Mouse (Mus musculus) liver, embryonic 14.5 days (tissue): ENCODE data around the gene Defb23. TPM values are rescaled to one million over a fixed set of nuclear protein-coding genes. Genes with fewer than 3 reads are reported as not detected.
"Not testable (repeated sequence)": the region's sequence is repeated elsewhere in the genome, so short reads cannot be mapped to it uniquely, and the experiment has no call there.

Experiments used
- ATAC-seq: fragments of 200-750 bp; cut with Nextera tagmentation; 2 replicates; pipeline ENCODE4 v1.8.0; 2017; ENCODE audit warnings: moderate number of reproducible peaks, mild to moderate bottlenecking, moderate library complexity; ENCODE audit not compliant: insufficient read depth
- DNase-seq, 3 experiments: peaks; one replicate each; pipeline ENCODE4 v3.0.0-alpha.2; 2012 to 2013; ENCODE audit warnings: low read depth in 3 of 3, low spot score in 3 of 3
- H3K27ac ChIP-seq: fragments of 300-500 bp; sonication (generic); 2 replicates; pipeline ENCODE4 v1.5.1; 2014; ENCODE audit warnings: moderate library complexity, mild to moderate bottlenecking, control low read depth, inconsistent platforms
- H3K27me3 ChIP-seq: fragments of 300-500 bp; sonication (generic); 2 replicates; pipeline ENCODE4 v1.6.1; 2014; ENCODE audit warnings: mild to moderate bottlenecking, low read length, moderate library complexity; ENCODE audit not compliant: control insufficient read depth, insufficient read depth
- H3K36me3 ChIP-seq: fragments of 300-500 bp; sonication (generic); replicated peaks from 2 replicates; pipeline ENCODE4 v1.6.1; 2014; ENCODE audit warnings: low read depth; ENCODE audit not compliant: control insufficient read depth, insufficient read depth
- H3K4me1 ChIP-seq, 2 experiments: fragments of 200-500 bp in 1 of 2; fragments of 300-500 bp in 1 of 2; sonication (generic) in 1 of 2; replicated peaks; 2 replicates each; pipeline ENCODE4 v1.6.1; 2012 to 2014; ENCODE audit warnings: antibody characterized with exemption in 1 of 2, inconsistent platforms in 1 of 2, low read length in 1 of 2; ENCODE audit not compliant: control insufficient read depth in 2 of 2, insufficient read depth in 2 of 2
- H3K4me2 ChIP-seq: fragments of 300-500 bp; sonication (generic); 2 replicates; pipeline ENCODE4 v1.6.1; 2014; ENCODE audit warnings: low read depth, mild to moderate bottlenecking, control low read depth, moderate library complexity
- H3K4me3 ChIP-seq, 2 experiments: fragments of 200-500 bp in 1 of 2; fragments of 300-500 bp in 1 of 2; sonication (generic) in 1 of 2; 2 replicates each; pipeline ENCODE4 v1.5.1; 2012 to 2014; ENCODE audit warnings: low read depth in 2 of 2, low read length in 2 of 2, mild to moderate bottlenecking in 2 of 2, control low read depth in 1 of 2, inconsistent platforms in 1 of 2, moderate library complexity in 1 of 2; ENCODE audit not compliant: insufficient read depth in 1 of 2
- H3K9ac ChIP-seq: fragments of 300-500 bp; sonication (generic); replicated peaks from 2 replicates; pipeline ENCODE4 v1.6.1; 2014; ENCODE audit warnings: mild to moderate bottlenecking, control low read depth, moderate library complexity
- H3K9me3 ChIP-seq: fragments of 300-500 bp; sonication (generic); 2 replicates; pipeline ENCODE4 v1.6.1; 2016; ENCODE audit warnings: low read length, mixed read lengths; ENCODE audit not compliant: control insufficient read depth
- CTCF ChIP-seq: IDR thresholded peaks from 2 replicates; pipeline ENCODE4 v1.5.1; 2016; ENCODE audit warnings: antibody characterized with exemption, low read depth, control low read depth
- EP300 ChIP-seq: IDR thresholded peaks from 2 replicates; pipeline ENCODE4 v1.6.1; 2016; ENCODE audit warnings: antibody characterized with exemption, low read depth
- WGBS: fragments of 180-500 bp; shearing (Covaris S2); extraction: QIAGEN DNeasy Blood & Tissue Kit; methylation state at CpG from one replicate; pipeline ENCODE4 v1.1.7; 2014; ENCODE audit not compliant: insufficient replicate concordance; 5-methylcytosine and 5-hydroxymethylcytosine counted together
- polyA plus RNA-seq, 2 experiments: library from polyadenylated mRNA; depleted of rRNA in 1 of 2; stranded (reverse) in 1 of 2; unstranded in 1 of 2; fragments of >200 nt; fragmentation: Nextera tagmentation in 1 of 2; extraction: Ambion mirVana in 1 of 2; gene quantifications; 2 replicates each; pipeline versions ENCODE4 v1.2.1 to v1.2.3; 2012 to 2014

Defb23 gene
- polyA plus RNA-seq, 2 experiments: not detected

DNA sequence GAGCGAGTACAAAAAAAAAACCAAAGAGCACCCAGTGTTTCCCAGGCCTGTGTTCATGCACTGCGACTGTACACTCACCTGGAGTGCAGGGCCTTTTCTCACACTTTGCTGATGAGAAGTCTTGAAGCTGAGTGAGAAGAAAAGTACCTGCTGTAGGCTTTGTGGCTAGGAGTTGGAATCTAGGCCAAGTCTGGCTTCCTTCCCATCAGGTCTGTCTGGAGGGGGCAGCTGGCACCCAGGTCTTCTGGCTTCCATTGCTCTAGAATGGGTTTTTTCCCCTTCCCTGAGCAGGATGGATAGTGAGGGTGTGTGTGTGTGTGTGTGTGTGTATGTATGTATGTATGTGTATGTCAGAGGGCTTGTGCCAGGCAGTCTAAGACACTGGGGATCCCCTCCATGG lies 24.6 kb downstream of the Defb23 start:
- DNase-seq (no peak), ATAC-seq (no peak)
- Histone ChIP-seq H3K9me3 (no peaks in the 10 kb centered on the region), H3K36me3 (no peaks in the 10 kb centered on the region), H3K4me1 (peaks cover 4 to 6% of the 10 kb centered on the region in 2 experiments; a peak in 3 of 4 replicates), H3K27me3 (no peaks in the 10 kb centered on the region), H3K9ac (no peak overlapping the region), H3K4me2 (no peak overlapping the region), H3K27ac (no peak overlapping the region), H3K4me3 (no peak overlapping the region)
- WGBS: 58% methylated on average over 2 of the region's 2 CpGs
- no peak for TF ChIP-seq EP300
- no peak for TF ChIP-seq CTCF

DNA sequence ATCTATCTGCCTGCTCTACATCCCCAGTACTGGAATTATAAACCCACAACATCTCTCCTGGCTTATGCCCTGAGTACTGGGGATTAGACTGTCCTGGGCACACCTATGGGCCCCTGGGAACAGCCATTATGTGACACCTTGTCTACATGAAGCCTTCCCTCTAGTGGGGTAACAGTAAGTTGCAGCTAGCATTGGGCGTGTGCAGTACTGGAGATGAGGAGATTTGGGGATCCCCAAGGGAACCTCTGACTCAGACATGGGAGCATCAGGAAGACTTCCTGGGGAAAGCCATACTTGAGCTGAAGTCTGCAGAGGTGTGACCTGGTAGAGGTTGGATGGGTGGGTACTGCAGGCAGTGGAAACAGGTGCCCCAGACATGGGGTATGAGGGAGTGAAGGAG lies 25.5 kb downstream of the Defb23 start:
- no peak overlapping the region for H3K27ac ChIP-seq
- 78% methylated on average over 1 of the region's 1 CpGs for WGBS
- ATAC-seq (no peak), DNase-seq (no peak)
- TF ChIP-seq EP300 (no peak), CTCF (peak; percentile 31; the same call in 1 of the 2 replicates)
- no peaks in the 10 kb centered on the region for H3K36me3 ChIP-seq
- no peak overlapping the region for H3K4me2 ChIP-seq
- peaks cover 4 to 6% of the 10 kb centered on the region in 2 experiments; a peak in 3 of 4 replicates for H3K4me1 ChIP-seq
- H3K4me3 ChIP-seq: no peak overlapping the region
- H3K27me3 ChIP-seq: no peaks in the 10 kb centered on the region
- H3K9ac ChIP-seq: no peak overlapping the region
- H3K9me3 ChIP-seq: no peaks in the 10 kb centered on the region

DNA sequence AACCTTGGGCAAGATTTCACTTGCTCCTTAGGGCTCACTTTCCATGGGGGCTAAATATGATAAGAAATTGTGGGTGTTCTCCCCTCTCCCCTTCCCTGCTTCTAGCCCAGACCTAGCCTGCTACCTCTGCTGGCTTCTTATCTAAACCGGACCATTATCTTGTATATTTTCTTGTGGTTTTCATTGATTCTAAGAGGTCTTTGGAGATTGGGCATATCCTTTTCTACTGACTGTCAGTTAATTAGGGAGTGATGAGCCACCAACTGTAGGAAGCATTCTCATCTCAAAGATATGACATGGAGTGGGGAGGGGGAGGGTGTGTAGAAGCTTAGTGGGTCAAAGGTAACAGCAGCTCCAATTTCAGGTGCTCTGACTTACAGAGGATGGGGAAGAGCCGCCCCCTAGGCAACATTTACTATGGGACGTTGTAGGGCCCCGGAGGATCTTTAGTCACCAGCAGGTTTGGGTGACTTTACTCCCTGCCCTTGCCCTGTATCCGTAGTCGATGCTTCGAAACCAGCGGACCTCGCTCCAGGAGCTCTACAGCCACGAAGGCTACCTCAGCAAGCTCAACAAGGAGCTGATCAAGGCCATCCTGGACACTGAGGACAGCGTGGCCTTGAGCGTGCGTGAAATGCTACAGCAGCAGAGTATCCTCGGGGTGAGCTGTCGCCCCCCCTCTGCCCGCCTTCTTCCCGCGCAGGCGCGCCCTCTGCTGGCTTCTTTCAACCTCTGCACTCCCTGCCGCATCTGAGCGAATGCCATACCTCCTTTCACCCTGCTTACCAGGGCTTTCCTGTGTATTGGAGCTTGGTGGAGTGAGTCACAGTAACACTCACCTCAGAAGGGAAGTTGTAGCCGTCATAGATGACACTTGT lies 27.2 kb downstream of the Defb23 start:
- Histone ChIP-seq H3K4me2 (peak overlapping the region; percentile 72), H3K4me3 (peak overlapping the region; percentile 39 to 61), H3K4me1 (peaks cover 4 to 6% of the 10 kb centered on the region in 2 experiments; a peak in 3 of 4 replicates), H3K9me3 (no peaks in the 10 kb centered on the region), H3K27me3 (no peaks in the 10 kb centered on the region), H3K9ac (peak overlapping the region; percentile 12; the same call in 1 of the 2 replicates), H3K36me3 (no peaks in the 10 kb centered on the region), H3K27ac (no peak overlapping the region)
- peak; percentile 97 for TF ChIP-seq CTCF
- TF ChIP-seq EP300: no peak
- peak; percentile 64; the same call in 1 of the 2 replicates for ATAC-seq
- 3% methylated on average over 23 of the region's 23 CpGs for WGBS
- peak; percentile 32 to 56 (median 44) for DNase-seq

- DNase-seq: no peak
- peaks cover 4 to 6% of the 10 kb centered on the region in 2 experiments; a peak in 3 of 4 replicates for H3K4me1 ChIP-seq
- no peak overlapping the region for H3K27ac ChIP-seq
- ATAC-seq: no peak
- no peak overlapping the region for H3K9ac ChIP-seq
- no peak overlapping the region for H3K4me3 ChIP-seq
- no peak overlapping the region for H3K4me2 ChIP-seq
- 55% methylated on average over 7 of the region's 7 CpGs for WGBS
- no peaks in the 10 kb centered on the region for H3K36me3 ChIP-seq
- TF ChIP-seq EP300 (no peak), CTCF (no peak)
- no peaks in the 10 kb centered on the region for H3K27me3 ChIP-seq
- no peaks in the 10 kb centered on the region for H3K9me3 ChIP-seq
Measured at GRCm38 (mm10) chr2:152436405-152436901, 28.0 kb downstream of the Defb23 start.

DNA sequence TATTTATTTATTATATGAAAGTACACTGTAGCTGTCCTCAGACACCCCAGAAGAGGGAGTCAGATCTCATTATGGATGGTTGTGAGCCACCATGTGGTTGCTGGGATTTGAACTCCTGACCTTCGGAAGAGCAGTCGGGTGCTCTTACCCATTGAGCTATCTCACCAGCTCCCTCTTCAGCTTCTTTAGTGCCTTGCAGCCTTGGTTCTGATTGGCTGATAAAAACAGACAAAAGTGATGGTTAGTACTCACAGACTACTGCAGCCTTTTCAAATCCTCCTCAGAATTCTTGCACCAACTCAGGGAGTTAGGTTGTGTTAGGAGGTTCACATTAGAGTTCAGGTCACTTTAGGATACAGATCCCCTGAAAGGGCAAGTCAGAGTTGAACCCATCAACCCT lies 35.9 kb downstream of the Defb23 start:
- not testable (repeated sequence) for H3K4me1 ChIP-seq, H3K9ac ChIP-seq, H3K4me2 ChIP-seq, DNase-seq, H3K27ac ChIP-seq, H3K4me3 ChIP-seq, H3K27me3 ChIP-seq, H3K36me3 ChIP-seq, ATAC-seq, H3K9me3 ChIP-seq
- peak; percentile 27 for TF ChIP-seq CTCF
- 72% methylated on average over 2 of the region's 2 CpGs for WGBS
